Mouse (Mus musculus) liver, adult (tissue): ENCODE measurements at regions not wholly inside any gene's neighbourhood (a gene's known extent, or its start where the extent isn't known, plus 50 kb on each side); places are given as distances from the start of the nearest gene placed in this dataset.

ENCODE experiments used
- GATA4 ChIP-seq: IDR thresholded peaks from 2 replicates; pipeline ENCODE4 v1.6.1; 2014; ENCODE audit warnings: mild to moderate bottlenecking, low read length; ENCODE audit not compliant: insufficient replicate concordance

DNA sequence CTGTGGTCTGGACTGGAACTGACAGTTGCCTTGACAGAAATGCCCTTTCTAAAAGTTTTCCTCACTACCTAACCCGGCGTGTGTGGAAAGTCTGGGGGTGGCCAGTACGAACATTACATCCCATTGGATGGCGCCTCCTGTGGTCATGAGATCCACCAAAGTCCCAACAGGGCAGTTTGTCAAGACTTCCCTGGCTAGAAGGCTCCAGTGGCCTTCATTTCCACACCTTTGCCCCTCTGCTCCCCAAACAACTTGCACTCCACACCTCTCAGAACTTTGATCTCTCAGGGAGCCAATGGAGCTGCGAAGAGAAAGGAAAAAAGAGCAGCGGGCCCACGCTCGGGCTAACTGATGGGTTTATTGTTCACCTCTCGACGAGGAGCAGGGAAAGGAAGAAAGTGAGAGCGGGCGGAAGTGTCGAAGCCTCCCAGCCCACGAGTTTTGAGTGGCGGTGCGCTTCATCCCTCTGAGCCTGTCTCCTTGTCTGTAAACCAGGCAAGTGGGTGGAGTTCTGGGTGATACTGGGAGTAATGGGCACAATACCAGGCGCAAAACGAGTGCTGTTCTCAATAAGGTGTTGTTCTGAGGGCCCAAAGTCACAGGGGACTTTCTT lies 126.9 kb upstream of the Bcor start:
- no peak for TF ChIP-seq GATA4

DNA sequence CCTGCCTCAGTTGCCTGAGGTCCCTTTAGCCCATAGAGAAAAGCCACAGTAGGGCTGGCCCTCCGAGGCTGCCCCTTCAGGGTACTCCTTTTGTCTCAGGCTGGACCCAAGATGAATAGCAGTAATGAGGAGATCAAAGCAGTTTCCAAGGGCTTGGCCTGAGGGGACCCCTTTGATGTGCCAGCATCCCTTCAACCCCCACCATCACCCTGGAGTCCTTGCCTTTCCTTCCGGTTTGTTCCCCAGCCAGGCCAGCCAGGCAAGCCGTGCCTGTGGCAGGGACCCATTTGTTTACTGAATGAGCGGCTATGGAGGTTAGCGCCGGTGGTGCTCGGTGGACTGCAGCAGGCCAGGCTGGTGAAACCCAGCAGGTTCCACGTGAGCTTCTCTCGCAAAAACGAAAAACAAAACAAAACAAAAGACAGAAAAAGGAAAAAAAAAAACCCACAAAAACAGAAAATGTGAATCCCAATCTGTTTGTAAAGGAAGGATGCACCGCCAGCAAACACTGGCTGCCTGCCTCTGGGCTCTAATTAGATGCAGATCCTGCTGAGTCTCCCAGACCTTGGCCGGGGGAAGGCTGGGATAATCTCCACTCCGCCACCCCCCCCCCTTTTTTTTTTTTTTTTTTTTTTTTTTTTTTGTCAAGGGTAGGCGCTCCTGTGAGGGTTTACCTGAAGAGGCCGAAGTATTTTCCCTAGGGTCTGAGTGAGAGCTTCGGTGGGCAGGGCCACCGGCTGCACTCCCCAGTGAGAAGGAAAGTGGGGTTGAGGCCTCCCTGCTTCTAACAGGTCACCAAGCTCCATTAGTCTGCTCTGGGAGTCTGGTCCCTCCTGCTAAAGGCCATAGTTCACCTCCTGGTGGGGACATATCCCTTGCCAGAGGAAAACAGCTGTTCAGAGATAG lies 127.8 kb upstream of the Bcor start:
- TF ChIP-seq GATA4: no peak

GRCm38 (mm10) chrX:12288562-12289117 lies 128.5 kb upstream of the Bcor start:
- no peak for TF ChIP-seq GATA4

GRCm38 (mm10) chrX:12293146-12293545 lies 133.0 kb upstream of the Bcor start:
- no peak for TF ChIP-seq GATA4

DNA sequence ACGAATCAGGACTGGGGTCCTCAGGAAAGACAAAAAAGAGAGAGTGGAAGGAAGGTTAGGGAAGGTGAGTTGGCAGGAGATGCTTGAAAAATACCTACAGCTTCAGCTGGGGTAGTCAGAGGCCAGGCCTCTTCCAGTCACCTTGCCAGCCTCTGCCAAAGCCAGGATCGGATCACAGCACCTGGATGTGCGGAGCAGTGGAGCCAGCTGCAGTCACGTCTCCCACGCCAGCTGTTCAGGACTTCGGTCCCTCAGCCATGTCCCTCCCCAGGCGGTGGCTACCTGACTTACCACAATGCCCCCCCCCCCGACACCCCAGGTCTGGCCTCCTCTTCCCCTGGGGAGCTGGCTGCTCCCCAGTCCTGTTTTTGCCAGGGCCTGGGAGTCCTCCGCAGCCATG lies 134.3 kb upstream of the Bcor start:
- no peak for TF ChIP-seq GATA4

DNA sequence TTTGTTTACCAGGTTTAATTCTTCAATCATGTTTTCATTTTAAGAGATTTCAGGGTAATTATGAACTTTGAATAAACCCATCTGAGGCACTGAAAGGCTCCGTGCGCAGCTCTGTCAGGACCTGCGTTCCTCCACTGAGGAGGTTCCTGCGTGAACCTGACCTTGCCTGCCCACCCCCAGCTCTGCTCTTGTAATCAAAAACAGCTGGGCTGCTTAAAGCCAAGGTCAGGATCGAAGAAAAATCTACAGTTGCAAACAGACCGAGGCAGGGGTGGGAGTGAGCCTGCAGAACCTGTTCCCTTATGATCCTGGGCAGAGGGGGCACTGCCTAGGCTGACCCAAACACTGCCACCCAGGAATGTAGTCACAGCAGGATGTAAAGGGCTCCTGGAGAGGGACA lies 134.8 kb upstream of the Bcor start:
- TF ChIP-seq GATA4: no peak

DNA sequence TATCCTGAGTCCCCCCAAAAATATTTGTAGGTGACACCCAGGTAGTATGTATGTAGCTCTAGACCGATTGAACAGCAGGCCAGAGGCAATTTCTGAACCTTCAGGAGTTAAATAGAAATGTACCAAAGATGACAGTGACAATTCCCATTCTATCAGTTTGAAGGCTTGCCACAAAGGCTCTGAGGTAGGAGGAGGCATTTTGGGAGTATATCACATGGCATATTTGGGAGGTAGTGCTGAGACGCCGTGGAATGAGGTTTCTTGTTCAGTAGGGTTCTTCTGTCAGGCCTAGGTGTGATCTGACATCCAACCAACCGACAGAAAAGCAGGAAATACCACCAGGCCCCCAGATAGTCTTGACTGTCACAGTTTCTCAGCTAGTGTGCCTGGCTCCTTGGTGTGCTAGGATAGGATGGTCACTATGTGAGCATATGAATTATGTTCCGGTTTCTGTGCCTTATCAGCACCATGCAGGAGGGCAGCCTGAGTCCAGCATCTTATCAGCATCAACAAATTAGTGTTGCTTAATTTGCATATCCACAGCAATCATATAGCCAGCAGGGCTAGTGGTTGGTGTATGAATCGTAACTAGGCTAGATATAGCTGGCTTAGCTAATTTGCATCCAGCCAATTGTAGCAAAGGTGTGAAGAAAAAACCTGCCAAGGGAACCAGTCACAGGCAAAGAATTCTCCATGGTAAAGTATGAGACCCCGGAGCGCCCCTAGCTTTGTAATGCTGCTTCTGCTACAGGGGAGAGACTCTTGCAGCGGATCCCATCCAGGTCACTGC lies 136.3 kb upstream of the Bcor start:
- no peak for TF ChIP-seq GATA4

DNA sequence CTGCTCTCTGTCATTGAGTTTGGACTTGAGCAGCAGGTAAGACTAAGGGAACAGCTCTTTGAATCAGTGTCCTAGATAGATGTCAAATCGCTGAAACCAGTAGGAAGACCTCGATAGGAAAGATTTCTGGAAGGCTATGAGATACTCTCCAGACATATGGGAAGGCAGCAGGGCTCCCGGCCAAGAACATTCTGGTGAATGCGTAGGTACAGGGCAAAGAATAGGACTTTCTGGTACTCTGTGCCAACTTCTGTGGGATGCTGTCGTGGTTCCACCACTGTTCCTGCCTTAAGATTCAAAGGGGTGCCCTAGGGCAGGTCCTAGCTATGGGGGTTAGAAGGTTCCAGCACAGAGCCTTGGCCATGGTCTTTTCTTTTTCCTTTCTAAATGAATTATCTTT lies 138.5 kb upstream of the Bcor start:
- no peak for TF ChIP-seq GATA4

- TF ChIP-seq GATA4: no peak
These were observed 139.1 kb upstream of the Bcor start for GRCm38 (mm10) chrX:12299236-12299635.

GRCm38 (mm10) chrX:12304678-12305077 lies 144.5 kb upstream of the Bcor start:
- TF ChIP-seq GATA4: no peak

DNA sequence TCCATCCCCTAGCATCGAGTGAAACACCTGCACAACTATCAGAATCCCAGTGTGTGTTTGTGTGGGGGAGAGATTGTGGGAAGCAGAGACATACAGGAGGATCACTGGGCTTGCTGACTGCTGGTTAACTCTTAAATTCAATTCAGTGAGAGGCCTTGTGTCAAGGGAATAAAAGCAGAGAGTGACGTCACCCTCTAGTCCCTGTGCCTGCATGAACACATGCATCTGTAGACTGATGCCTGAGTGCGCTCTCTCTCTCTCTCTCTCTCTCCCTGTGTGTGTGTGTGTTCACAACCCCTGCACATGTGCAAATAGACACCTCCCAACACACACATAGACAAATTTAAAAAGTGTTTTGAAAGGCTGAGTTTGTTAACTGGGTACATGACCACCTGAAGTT lies 146.8 kb upstream of the Bcor start:
- TF ChIP-seq GATA4: no peak

DNA sequence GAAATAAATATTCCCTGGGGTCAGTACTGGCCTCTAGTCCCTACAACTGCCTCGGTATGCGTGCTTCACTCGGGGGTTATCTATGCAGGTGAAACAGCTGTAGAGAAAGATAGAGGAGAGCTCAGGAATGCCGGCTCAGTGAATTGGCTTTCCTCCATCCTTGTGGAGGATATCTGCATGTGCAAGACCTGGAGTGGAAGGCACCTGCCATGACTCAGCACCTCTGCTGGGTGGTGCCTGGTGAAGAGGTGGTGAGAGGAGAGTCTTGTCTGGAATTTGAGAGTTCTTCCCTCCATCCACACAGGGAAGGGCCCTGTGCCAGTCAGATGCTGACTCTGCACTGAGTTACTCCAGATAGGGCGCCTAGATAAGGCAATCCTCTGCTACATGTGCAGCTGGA lies 152.4 kb upstream of the Bcor start:
- no peak for TF ChIP-seq GATA4

DNA sequence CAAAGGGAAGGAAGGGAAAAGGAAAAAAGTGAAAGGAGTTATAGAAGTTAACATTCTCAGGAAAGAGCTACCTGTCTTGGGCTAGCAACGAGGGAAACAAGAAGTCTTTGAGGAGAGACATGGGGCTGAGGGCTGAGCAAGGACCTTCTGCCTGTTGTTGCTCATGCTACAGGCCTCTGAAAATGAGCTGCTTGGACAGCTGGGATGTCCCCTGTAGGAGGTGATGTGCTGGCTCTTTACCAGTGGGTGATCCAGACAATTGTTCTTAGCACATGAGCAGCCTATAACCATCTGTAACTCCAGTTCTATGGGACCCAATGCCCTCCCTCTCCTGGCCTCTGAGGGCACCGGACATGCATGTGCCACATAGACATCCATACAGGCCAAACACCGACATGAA lies 155.5 kb upstream of the Bcor start:
- TF ChIP-seq GATA4: no peak

- TF ChIP-seq GATA4: no peak
These were observed 158.9 kb upstream of the Bcor start for GRCm38 (mm10) chrX:12318848-12319651.

- no peak for TF ChIP-seq GATA4
These were observed 162.3 kb upstream of the Bcor start for GRCm38 (mm10) chrX:12322453-12322852.
